Mouse (Mus musculus): ENCODE results near the gene Rad51b.

Rad51b gene

GRCm38 (mm10) chr12:79436892-79437291 is 139.8 kb downstream of the Rad51b start:
- DNase-seq (ENCODE audit: low read depth): no peak

DNA sequence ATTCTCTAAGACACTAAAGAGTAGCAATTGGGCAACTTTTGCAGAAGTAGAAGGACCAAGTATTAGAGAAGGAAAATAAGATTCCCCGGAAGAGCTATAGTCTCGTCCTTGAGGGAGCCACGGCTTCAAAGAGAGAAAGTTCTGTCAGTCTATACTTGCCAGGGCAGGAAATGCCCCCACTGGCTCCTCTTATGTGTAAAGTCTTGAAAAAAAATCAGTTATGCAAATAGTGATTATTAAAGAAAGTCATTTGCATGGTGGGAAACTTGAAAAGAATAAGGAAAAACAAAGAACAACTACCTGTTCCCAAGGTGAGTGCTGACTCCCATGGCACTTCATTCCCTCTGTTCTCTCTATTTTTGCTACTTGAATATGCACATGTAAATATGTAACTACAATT is 140.5 kb downstream of the Rad51b start:
- DNase-seq (ENCODE audit: low read depth): peak; percentile 31

- peak; percentile 47 for DNase-seq (ENCODE audit: low read depth)
These were observed 142.9 kb downstream of the Rad51b start for GRCm38 (mm10) chr12:79439961-79440360.

DNA sequence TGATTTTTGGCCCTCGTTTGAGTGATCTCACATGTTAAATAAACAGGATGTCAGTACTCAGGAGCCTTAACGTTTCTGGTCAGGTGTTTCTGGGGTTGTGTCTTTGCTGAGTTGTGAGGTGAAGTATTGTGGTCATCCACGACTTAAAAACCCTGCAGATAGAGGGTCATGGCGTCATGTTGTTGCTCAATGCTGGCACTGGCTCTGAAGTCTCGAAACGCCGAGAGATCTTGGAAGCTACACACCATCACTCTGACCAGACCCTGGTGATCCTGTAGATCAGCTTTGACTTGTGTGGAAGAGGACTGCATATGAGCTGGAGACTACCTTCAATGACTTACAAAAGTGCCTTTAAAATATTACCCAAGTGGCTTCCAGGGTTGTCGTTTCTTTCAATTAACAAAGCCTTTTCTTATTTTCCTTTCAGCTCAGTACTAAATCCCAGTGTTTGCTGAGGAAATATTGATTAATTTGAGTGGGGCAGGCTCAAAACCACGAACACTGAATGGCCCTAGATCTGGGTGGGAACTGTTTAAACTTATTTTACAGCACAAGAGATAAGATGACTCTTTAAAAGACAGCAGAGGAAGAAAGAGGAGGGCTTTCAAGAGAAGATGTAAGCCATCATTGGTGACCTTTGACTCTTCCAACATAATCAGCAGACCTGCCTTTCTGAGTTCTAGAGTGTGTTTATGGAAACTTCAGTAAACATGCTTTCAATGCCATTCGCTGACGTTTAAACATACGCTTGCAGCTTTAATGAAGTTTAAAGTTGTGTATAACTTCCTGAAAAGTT is 144.3 kb downstream of the Rad51b start:
- peak; percentile 63 for DNase-seq (ENCODE audit: low read depth)

DNA sequence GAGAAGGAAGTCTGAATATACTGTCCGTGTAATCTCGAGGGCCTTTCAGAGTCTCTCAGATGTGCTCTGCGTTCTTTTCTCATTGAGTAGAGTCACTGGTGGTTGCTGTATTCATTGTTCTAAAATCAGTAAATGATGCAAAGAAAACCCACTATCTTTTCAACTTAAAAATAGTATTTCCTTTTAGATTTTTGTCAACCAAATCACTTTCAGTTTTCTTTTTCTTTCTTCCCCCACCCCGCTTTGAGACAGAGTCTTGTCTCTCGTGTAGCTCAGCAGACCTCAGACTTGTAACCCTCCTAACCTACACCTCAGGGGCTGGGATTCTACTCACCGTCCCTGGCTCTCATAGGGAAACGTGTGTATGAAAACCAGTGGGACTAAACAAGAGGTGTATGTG is 145.0 kb downstream of the Rad51b start:
- peak; percentile 67 for DNase-seq (ENCODE audit: low read depth)

DNA sequence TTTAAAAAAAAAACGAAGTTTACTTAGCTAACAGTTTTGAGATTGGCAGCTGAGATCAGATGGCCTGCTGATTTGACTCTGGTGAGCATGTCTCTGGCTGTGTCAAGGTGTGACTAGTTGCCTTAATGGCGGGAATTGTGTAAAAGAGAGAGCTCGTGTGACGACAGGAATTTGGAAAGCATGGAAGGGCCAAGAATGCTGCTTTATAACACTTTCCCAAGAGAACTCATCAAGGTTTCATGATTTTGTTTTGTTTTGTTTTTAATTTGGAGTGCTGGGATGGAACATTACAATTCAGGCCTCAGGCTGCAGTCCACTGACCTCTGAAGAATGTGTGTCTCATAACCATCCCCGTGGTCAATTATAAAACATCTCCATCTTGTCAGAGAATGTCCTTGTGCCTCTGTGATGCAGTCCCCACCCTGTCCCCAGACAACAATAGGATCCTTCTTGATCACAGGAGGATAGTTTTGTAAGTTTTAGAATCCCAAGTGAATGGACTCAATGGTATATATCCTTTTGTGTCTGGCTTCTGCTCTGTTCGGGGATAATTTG is 145.8 kb downstream of the Rad51b start:
- no peak for DNase-seq (ENCODE audit: low read depth)

DNA sequence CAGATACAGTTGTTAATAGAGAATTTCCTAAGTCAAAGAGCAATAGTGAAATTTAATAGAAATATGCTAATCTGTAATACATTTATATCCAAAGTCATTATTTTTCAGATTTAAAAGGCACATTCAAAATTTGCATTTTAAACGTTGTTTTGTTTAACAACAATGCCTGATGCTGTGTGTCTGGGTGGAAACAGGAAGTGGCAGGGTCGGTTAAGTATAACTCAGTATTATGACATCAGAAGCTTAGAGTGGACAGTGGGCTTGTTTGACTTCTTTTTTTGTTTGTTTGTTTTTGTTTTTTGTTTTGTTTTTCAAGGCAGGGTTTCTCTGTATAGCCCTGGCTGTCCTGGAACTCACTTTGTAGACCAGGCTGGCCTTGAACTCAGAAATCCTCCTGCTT is 147.6 kb downstream of the Rad51b start:
- DNase-seq (ENCODE audit: low read depth): no peak

GRCm38 (mm10) chr12:79447039-79447438 is 150.0 kb downstream of the Rad51b start:
- DNase-seq (ENCODE audit: low read depth): peak; percentile 46

- no peak for DNase-seq (ENCODE audit: low read depth)
These were observed 152.8 kb downstream of the Rad51b start for GRCm38 (mm10) chr12:79449817-79450411.

- DNase-seq (ENCODE audit: low read depth): no peak
These were observed 155.8 kb downstream of the Rad51b start for GRCm38 (mm10) chr12:79452882-79453281.

- DNase-seq (ENCODE audit: low read depth): no peak
These were observed 156.9 kb downstream of the Rad51b start for GRCm38 (mm10) chr12:79454017-79454416.

DNA sequence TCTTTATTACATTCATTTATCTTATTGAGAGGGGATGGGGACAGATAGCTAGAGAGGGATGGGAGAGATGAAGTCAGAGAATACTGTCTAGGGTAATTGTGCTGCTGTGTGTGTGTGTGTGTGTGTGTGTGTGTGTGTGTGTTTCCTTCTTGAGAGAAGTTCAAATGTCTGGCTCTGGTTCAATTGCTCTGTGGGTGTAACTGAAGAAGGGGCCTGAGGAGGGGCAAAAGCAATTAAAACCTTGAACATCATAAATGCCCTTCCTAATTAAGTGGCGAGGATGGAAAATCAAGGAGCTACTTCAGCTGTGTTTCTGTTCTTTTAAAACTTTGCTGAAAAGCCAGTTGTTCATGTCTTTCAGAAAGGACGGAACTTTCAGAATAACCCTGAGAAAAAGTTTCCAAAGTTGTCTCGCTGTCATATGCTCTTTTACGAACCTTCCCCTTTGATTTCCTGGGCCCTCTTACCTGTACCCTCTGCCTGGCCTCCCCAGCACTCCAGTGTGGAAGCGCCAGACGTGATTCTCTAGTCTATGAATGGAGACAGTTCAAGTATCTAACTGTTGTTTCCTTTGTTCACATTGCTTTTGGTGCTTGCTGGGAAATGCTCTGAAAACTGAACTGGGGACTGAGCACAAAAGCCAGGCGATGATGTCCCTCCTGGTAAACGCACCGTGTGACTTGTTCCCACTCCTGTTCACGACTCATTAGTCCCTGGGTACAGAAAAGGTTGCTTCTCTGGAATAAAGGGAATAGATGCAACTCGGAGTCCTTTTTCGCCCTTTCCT is 158.2 kb downstream of the Rad51b start:
- DNase-seq (ENCODE audit: low read depth): no peak

- DNase-seq (ENCODE audit: low read depth): no peak
These were observed 158.7 kb downstream of the Rad51b start for GRCm38 (mm10) chr12:79455848-79456164.

GRCm38 (mm10) chr12:79456251-79456650 is 159.2 kb downstream of the Rad51b start:
- no peak for DNase-seq (ENCODE audit: low read depth)

DNA sequence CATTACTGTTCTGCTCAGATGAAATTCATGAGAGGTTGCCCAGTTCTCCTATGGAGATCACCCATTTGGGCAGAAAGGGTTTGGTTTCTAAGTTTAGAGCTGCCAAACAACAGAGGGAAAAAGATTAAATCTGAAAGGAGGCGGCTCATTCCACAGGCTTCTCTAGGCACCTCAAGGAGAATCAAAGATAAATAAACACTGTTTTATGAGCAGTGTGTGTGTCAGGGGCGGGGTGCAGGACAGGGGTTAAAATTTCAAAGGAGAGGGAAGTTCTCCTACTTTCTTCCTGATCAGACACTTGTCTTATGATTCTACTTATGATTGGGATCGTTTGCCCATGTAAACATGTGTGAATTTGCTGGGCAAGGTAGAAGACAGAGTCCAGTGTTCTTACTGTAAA is 166.3 kb downstream of the Rad51b start:
- DNase-seq (ENCODE audit: low read depth): no peak

DNA sequence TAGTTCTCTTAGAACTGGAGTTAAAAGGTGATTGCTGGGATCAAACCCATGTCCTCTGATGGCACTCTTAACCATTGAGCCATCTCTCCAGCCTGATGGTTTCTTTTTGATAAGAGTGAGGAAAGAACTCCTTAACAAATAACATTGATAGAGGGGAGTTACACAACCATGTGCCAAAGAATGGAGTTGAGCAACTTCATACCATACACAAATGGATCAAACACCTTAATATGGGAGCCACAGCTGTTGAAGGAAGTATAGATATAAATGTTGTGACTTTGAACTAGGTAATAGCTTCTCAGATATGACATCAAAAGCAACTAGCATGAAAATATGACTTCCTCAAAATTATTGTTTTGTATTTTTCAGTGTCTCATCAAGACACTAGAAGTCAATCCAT is 173.0 kb downstream of the Rad51b start:
- no peak for DNase-seq (ENCODE audit: low read depth)

DNA sequence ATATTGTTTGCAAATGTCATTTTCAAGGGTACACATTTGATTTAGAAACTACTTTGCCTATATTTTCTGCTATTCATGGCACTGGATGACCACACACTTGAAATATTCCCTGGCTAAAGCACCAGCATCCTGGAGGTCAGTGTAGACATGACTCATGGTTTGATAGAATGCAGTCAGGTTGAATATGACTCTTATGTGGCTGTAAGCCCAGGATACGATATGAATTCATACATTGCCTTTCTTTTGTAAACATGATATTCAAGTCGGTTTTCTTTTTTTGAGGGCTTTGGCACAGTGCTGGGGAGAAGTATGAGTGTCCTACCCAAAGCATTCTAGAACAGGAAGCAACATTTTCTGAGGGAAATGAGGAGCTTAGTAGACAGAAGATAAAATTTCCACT is 174.8 kb downstream of the Rad51b start:
- no peak for DNase-seq (ENCODE audit: low read depth)

DNA sequence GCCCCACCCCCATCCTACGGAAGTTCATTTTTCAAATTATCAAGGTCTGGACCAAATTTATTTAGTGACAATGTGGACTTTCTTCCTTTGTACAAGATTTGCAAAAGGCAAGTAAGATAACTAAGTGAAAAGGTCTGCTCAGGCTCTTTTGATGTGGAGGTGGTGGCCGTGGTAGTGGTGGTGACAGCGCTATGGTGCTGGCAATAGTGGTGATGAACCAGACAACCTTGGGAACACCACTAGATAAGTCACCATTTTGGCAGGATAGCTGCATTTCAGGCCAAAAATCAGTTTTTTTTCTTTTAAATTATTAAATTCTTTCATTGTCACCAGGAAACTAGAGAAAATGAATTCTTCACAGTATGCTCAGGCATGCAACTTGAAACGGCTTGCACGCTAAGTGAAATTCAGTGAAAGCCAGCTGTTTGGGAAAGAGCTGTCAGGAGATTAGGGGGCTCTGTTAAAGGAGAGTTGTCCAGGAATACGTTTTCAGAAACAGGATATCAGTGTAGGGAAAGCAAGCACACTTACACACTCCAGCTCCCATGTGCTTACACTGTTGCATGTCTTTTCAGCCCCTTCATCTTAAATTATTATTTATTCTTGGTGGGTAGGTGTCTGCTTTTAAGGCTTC is 179.4 kb downstream of the Rad51b start:
- DNase-seq (ENCODE audit: low read depth): no peak

GRCm38 (mm10) chr12:79478816-79479215 is 181.7 kb downstream of the Rad51b start:
- DNase-seq (ENCODE audit: low read depth): no peak

DNA sequence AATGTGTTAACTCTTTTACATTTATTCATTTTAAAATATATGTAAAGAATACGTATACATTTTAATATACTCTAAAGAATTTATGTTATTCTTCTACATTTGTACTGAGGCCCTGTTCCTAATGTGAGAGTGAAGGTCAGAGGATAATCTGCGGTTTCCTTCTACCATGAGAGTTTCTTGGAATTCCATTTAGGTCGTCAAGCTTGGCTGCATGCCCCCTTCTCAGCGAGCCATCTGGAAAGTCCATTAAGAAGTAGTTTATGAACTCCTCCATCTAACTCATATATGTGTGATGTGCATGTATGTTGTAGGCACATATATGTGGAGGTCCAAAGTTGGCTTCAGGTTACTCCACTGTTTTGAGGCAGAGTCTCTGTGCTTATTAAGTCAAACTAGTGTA is 188.4 kb downstream of the Rad51b start:
- no peak for DNase-seq (ENCODE audit: low read depth)

DNA sequence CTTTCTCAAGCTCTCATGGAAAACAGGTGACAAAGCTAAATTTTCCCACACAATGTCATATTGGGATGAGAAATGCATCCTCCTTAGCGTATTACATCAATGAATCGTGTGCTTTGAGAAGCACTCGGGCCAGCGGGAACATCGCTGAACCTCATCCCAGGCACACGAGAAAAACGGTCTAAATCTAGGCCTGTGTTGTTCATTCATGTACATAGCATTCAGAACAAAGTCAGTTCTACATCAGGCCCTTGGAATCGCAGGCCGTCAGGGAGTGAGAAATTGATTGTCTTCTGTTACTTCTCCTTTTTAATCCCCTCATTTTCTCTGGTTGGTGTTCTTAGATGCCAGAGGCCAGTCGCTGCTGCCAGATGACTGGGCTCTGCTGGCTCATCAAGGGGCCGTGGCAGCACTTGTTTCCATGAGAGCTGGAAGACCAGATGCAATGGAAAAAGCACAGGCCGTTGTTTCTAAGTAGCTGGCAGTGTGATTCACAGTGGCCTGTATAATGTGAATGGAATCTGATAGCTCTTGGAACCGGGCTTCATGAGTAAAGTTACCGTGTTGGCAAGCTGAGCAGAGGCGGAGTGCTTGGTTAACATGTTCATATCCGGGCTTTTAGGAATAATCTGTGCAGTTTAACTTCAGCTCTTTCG is 191.6 kb downstream of the Rad51b start:
- no peak for DNase-seq (ENCODE audit: low read depth)

DNA sequence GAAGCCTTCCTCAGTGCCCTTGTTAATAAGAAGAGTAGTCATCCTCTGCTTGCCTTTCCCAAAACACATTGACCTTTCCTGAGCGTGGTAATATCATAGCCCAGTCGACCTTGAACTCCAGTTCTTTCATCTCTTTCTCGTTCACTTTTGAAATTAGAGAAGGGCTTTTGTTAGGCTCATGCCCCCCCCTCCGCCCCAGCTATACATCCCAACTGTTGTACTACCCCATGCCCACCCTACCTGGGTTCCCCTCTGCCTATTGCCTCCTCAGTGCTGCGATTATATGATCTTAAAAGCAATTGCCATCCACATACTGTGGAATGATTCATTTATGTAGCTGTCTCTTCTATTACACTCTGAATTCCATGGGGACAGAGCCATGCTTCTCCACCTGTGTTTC is 193.5 kb downstream of the Rad51b start:
- DNase-seq (ENCODE audit: low read depth): no peak
